Mouse (Mus musculus): Measurements from ENCODE around the gene Sec14l3.

The Sec14l3 gene

GRCm38 (mm10) chr11:4060866-4061575 lies 3.6 kb upstream of the Sec14l3 start:
- DNase-seq (ENCODE audit: low read depth, low spot score) = no peak

DNA sequence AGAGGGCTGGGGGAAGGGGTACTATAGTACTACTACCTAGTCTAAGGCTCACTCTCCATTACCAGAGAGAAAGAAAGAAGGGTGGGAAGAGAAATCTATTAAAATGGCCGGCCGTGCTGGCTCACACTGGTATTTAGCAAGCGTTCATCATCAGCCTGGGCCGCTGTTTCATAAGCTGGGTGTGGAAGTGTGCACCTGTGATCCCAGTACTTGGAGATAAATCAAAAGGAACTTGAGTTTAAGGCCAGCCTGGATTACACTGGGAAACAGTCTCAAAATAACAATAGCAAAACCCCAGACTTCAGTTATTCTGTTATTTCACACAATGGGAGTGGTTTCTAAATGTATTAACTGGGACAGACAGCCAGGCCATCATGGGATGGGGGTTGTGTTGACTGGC lies 2.1 kb upstream of the Sec14l3 start:
- DNase-seq (ENCODE audit: low read depth, low spot score) = no peak

DNA sequence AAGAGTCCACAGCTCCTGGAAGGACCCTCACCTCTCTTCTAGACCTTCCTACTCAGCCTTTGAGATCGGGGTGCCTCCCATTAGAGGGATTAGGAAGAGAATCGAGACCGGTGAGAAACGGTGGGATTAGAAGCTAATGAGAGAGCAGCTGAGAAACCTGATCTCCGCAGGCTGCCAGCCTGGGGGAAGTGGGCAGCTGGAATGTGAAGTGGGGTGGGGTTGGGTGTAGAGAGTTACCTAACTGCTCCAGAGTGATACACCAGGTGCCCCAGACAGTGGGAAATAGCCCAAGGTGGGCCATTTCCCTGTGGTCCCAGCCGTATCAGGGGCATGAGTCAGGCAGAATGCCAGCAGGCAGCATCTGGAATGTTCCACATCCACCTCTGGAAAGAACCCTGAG lies 1.7 kb upstream of the Sec14l3 start:
- no peak for DNase-seq (ENCODE audit: low read depth, low spot score)

- DNase-seq (ENCODE audit: low read depth, low spot score) = no peak
Observed at GRCm38 (mm10) chr11:4069664-4070063, 5.0 kb downstream of the Sec14l3 start.

DNA sequence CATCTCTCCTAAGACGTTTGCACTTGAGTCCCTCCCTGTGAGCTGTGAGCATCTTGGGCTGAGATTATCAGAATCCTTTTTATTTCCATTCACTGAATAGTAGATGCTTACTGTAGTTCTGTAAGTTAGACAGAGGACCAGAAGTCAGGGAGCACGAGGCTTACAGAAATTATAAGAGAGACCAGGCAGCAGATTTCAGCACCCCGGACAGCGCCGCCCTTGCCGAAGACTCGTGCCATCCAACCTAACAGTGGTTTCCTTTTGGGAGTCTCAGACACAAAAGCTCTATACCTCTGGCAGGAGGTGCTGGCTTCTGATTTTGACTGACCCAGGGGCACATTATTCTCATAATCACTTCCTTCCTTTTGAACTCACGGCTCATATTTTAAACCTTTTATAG lies 12.0 kb downstream of the Sec14l3 start:
- DNase-seq (ENCODE audit: low read depth, low spot score) = peak; percentile 70

GRCm38 (mm10) chr11:4078267-4078933 lies 13.8 kb downstream of the Sec14l3 start:
- no peak for DNase-seq (ENCODE audit: low read depth, low spot score)

DNA sequence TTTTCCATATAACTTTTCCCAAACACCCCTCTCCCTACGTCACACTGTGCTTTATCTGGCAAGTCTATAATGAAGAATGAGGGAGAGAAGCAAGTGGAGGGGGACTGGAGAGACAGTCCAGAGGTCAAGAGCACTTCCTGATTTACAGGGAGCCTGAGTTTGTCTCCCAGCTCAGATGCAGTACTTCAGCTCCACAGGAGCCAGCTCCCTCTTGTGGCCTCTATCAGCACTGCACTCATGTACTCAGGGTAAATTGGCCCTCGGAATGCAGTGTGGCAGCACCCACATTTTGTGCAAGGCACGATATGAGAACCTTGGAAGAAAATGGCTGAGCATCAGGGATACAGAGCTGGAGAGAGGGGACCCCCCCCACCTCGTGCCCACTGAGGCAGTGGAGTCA lies 15.6 kb downstream of the Sec14l3 start:
- DNase-seq (ENCODE audit: low read depth, low spot score) = peak; percentile 58

- peak; percentile 82 for DNase-seq (ENCODE audit: low read depth, low spot score)
Observed at GRCm38 (mm10) chr11:4083316-4084078, 18.9 kb downstream of the Sec14l3 start.

GRCm38 (mm10) chr11:4086246-4086645 lies 21.6 kb downstream of the Sec14l3 start:
- DNase-seq (ENCODE audit: low read depth, low spot score) = no peak

- DNase-seq (ENCODE audit: low read depth, low spot score) = no peak
Observed at GRCm38 (mm10) chr11:4087267-4087666, 22.6 kb downstream of the Sec14l3 start.

GRCm38 (mm10) chr11:4093459-4094377 lies 29.1 kb downstream of the Sec14l3 start:
- DNase-seq (ENCODE audit: low read depth, low spot score) = no peak

DNA sequence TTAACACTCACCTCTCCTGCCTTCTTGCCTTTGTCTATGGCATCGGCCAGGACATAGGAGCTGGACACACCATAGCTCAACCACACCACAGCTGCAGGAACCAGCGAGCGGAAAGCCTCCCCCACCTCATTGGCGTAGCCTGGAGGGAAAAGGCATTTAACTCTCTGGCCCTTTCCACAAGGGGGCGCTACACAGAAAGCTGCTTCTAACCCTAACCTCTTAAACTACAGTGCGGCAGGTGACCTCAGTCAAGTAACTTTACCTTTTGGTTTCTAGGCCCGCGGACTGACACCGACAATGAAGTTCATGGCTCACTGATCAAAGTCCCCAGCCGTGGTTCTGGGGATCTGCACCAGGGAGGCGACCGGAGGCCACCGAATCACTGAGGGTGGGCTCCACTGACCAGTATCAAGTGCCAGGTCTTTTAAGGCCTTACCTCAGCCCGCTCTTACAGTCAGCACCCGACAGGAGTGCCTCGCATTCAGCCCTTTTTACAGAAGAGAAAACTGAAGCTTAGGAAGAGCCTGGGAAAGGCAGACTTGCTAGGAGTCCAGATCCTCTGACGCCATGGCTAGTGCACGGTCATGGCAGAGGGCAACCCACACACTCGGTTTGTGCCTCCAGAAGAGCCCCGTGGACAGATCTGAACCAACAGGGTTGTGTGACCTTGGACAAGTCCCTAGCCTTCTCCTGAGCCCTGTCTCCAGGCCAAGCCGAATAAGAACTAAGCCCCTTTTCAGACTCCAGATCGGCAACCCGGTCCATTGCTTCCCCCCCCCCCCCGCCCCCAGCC lies 29.9 kb downstream of the Sec14l3 start:
- peak; percentile 71 for DNase-seq (ENCODE audit: low read depth, low spot score)

DNA sequence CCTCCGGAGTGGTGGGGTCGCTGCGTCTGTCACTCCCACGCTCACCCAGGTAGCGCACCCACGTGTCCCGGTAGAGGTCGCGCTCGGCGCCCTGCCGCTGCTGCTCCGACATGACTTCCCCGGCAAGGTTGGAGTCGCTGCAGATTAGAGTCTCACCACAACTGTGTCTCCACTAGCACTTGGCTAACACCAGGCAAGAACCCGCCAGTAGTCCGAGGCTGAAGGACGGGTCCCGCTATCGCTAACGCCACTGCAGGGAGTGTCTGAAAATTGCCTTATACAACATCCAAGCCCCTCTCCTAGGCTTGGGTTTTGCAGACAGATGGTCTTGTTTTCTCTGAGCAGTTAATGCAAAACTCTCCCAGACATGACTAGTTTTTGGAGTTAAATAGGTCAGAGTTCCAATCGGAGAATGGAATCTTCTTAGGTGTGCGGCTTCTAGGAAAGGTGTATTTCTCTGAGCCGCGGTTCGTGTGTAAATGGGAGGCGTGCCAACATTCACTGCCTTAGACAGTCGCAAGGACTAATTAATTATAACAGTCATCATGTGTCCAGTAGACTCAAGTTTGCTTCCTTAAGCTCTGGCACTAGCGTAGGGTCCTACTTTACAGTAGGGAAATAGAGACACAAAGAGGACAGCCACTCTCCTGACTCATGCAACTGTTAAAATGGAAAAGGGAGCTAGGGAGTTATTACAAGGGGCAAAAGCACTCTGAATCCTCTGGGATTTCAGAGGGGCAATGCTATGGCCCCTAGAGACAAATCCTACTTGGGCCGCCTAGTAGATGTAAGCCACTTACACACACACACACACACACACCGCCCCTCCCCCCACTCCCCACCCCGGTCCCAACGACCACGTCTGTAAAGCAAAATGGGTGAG lies 30.8 kb downstream of the Sec14l3 start, which contains the start of gene Mtfp1:
Mtfp1 (minus strand) TSS at position 275 of the 883 bp plus-strand sequence.
- DNase-seq (ENCODE audit: low read depth, low spot score) = peak; percentile 44

DNA sequence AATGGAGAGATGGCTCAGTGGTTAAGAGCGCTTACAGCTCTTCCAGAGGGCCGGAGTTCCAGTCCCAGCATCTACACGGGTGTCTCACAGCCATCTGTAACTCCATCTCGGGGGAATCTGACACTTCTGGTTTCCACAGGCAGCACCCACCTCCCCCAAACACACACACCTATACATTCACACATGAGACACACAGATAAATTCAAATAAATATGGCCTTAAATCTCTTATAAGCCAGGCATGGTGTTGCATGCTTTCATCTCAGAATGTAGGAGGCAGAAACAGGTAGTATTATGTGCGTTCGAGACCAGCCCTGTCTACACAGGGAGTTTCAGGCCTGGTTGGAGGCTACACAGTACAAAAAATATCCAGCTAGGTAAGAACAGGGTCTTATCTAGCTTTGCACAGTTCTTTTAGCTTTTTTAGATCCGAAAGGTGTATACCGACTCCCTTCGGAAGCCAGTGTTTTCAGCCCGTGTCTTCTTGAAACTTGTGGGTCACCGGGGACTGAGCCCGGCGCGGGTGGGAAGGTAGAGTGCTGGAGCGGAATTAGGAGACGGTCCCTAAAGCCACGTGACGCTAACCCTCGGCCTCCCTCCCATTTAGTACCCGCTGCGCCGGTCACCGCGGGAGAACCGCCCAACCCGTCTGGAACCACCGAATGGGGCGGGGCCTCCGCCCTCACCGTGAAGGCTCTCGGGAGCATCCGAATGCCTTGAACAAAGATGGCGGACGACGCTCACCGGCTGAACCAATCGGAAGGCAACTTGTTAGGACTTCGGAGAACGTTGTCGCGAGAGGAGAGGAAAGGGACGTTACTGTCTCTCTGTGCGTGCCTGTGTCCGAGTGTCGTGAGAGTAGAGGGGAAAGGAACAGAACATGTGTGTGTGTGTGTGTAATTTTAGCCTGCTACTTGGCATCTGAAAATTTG lies 31.7 kb downstream of the Sec14l3 start:
- DNase-seq (ENCODE audit: low read depth, low spot score) = peak; percentile 98

DNA sequence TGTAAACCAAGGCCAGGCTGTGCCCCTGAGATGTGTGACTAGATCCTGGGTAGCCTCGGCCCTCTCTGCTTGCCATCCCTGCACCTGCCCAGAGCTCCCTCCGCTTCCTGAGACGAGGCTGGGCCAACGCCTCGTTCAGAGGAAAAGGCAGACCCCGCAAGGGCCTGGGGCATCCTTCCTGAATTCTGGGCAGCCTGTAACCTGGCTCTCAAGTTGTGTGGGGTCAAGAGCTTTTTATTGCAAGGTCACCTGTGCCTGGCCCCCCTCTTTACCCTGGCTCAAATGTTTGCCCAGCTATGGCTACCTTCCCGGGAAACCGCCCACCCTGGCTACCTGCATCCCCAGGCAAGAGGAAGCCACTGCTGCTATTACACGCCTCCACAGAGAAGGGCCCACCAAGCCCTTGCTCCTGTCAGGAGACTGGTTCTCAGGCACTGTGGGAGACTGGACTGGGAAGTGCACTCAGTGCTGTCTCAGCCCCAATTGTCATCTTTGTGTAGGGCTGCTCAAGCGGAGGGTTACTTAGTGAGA lies 32.5 kb downstream of the Sec14l3 start:
- no peak for DNase-seq (ENCODE audit: low read depth, low spot score)

DNA sequence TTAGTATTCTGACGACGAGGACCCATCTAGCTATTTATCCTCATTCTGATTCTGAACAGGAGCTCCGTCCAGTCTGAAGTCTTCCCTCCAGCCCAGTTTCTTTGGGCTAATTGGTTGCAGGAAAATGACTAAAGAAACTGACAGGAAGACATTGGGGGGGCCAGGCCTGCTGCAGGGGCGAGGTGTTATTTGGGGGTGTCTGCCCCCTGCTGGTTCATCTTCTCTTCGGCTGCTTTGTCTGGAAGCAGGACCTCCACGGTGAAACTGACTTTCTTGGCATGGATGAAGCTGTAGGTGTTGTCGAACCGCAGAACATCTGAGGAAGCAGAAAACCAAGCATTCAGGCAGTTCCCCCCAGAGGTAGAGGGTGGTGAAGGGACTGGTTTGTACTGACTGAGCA lies 33.5 kb downstream of the Sec14l3 start:
- no peak for DNase-seq (ENCODE audit: low read depth, low spot score)

DNA sequence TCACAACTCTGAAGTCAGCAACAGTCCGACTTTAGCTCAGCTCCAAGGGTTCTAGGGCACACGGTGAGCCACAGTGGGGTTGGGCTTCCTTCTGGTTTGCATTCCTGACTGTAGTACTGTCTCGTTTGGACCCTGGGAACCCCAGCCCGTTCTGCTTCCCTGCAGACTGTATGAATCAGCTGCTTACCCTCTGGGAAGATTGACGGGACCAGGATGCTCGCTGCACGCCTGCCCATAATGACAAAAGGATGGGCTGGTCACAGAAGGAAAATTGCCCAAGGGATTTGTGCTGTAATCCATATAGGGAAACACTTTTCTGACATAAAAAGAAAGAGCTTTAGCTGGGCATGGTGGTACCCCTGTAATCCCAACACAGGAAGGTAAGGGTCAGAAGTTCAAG lies 34.2 kb downstream of the Sec14l3 start:
- no peak for DNase-seq (ENCODE audit: low read depth, low spot score)

DNA sequence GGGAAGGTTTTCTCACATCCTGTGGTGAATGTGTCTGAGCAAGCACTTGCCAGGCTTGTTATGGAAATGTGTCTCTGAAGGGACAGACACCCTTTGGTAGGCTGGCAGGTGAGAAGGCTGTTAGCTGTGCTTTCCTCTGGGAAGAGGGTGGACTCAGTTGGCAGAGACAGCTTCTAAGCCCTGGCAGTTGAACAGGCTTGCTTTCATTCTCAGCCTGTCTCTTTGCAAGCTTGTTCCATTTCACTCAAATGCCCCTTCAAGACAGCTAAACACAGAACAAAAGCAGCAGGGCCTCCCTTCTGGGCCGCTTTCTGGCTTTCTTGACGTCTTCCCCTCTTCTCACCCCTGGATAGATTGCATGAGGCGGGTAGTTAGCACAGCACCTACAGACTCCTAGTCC lies 34.8 kb downstream of the Sec14l3 start:
- no peak for DNase-seq (ENCODE audit: low read depth, low spot score)
